ENCODE assay signal across 8 mouse cellular contexts in genomic region chr7:25282731-25283211, GRCm38 (mm10). TPM values are rescaled to one million over a fixed set of nuclear protein-coding genes. Genes with fewer than 3 reads are reported as not detected.
DNase-seq lines count a peak whose midpoint lies in the region; ATAC-seq and TF ChIP-seq lines count a peak whose summit lies in the region.

No protein-coding gene starts in this region.

- H3K4me3 ChIP-seq in bone marrow macrophage, adult 2 months (ENCODE audit: insufficient read depth, low read length), result peak overlapping the region; percentile 85
- H3K4me3 ChIP-seq in forebrain, postnatal 0 days (ENCODE audit: low read depth, low read length), result peak overlapping the region; percentile 77
- peak overlapping the region; percentile 82 for H3K4me3 ChIP-seq in lung, embryonic 16.5 days (ENCODE audit: low read length)
- peak overlapping the region; percentile 86 for H3K4me3 ChIP-seq in stomach, embryonic 14.5 days (ENCODE audit: low read depth, low read length)

- peak; percentile 38 to 42 for DNase-seq in left cerebral cortex, postnatal 25 days (ENCODE audit: low spot score in 2 of 2)
- no peak for DNase-seq in left cerebral cortex, adult 18-20 months (ENCODE audit: low spot score in 2 of 2)
- peak; percentile 69 for DNase-seq in forebrain, postnatal 0 days
- DNase-seq in kidney, adult 18-20 months, result peak; percentile 61
- no peak for DNase-seq in ovary, adult 18-20 months (ENCODE audit: low spot score)

- H3K4me1 ChIP-seq in bone marrow macrophage, adult 2 months (ENCODE audit: control insufficient read depth, insufficient read depth, low read length), result peaks cover 23% of the 10 kb centered on the region
- H3K4me1 ChIP-seq in forebrain, postnatal 0 days (ENCODE audit: insufficient read depth), result peaks cover 35% of the 10 kb centered on the region
- H3K4me1 ChIP-seq in lung, embryonic 16.5 days (replicated peaks; ENCODE audit: control insufficient read depth, insufficient read depth, low read length), result peaks cover 40% of the 10 kb centered on the region
- peaks cover 43% of the 10 kb centered on the region for H3K4me1 ChIP-seq in stomach, embryonic 14.5 days (ENCODE audit: control insufficient read depth, insufficient read depth, low read length)

- peaks cover 31% of the 10 kb centered on the region for H3K36me3 ChIP-seq in forebrain, postnatal 0 days (ENCODE audit: insufficient read depth)
- peaks cover 29% of the 10 kb centered on the region for H3K36me3 ChIP-seq in lung, embryonic 16.5 days (ENCODE audit: control insufficient read depth, insufficient read depth, low read length)
- H3K36me3 ChIP-seq in stomach, embryonic 14.5 days (ENCODE audit: control insufficient read depth, insufficient read depth, low read length), result peaks cover 33% of the 10 kb centered on the region

- TF ChIP-seq CTCF in bone marrow macrophage, adult 2 months (IDR thresholded peaks at IDR 0.05; ENCODE audit: low read depth, low read length), result no peak
- 0 out of 2 replicates have a peak, but pooled peaks have one; percentile 18 for TF ChIP-seq CTCF in forebrain, postnatal 0 days (IDR thresholded peaks at IDR 0.05; ENCODE audit: low read depth)

- H3K27me3 ChIP-seq in forebrain, postnatal 0 days (ENCODE audit: insufficient read depth, low read length), result no peaks in the 10 kb centered on the region
- no peaks in the 10 kb centered on the region for H3K27me3 ChIP-seq in lung, embryonic 16.5 days (ENCODE audit: control insufficient read depth, insufficient read depth, low read depth, low read length)
- no peaks in the 10 kb centered on the region for H3K27me3 ChIP-seq in stomach, embryonic 14.5 days (ENCODE audit: control insufficient read depth, insufficient read depth, low read length)

- TF ChIP-seq POLR2A in bone marrow macrophage, adult 2 months (IDR thresholded peaks at IDR 0.05; ENCODE audit: borderline replicate concordance, low read depth, low read length), result no peak

- H3K27ac ChIP-seq in bone marrow macrophage, adult 2 months (ENCODE audit: insufficient read depth, low read depth, low read length), result peak overlapping the region; percentile 74
- peak overlapping the region; percentile 99 for H3K27ac ChIP-seq in forebrain, postnatal 0 days (ENCODE audit: low read depth, low read length)
- H3K27ac ChIP-seq in lung, embryonic 16.5 days (ENCODE audit: low read length), result peak overlapping the region; percentile 98
- peak overlapping the region; percentile 99 for H3K27ac ChIP-seq in stomach, embryonic 14.5 days (ENCODE audit: low read length)

- intact Hi-C loops in left cerebral cortex, postnatal 25 days (cut with DNase I), result loop anchor here (1.0 to 2.0 kb wide), 2 partner anchors 14 to 34 kb away; partner anchors contain the start of gene Pafah1b3

- H3K9ac ChIP-seq in forebrain, postnatal 0 days, result peak overlapping the region; percentile 72
- peak overlapping the region; percentile 82 for H3K9ac ChIP-seq in lung, embryonic 16.5 days (ENCODE audit: low read length)
- peak overlapping the region; percentile 59 for H3K9ac ChIP-seq in stomach, embryonic 14.5 days (replicated peaks; ENCODE audit: low read depth, low read length)

- no peak for ATAC-seq in forebrain, postnatal 0 days
- ATAC-seq in lung, embryonic 16.5 days (ENCODE audit: low read depth), result no peak
- no peak for ATAC-seq in stomach, embryonic 14.5 days (ENCODE audit: insufficient number of reproducible peaks, insufficient read depth, low FRiP score, low read depth)

- H3K4me2 ChIP-seq in forebrain, postnatal 0 days (ENCODE audit: low read depth), result peak overlapping the region; percentile 94
- peak overlapping the region; percentile 92 for H3K4me2 ChIP-seq in lung, embryonic 16.5 days (ENCODE audit: low read depth, low read length)
- peak overlapping the region; percentile 82 for H3K4me2 ChIP-seq in stomach, embryonic 14.5 days (replicated peaks; ENCODE audit: low read depth, low read length)

- no peaks in the 10 kb centered on the region for H3K9me3 ChIP-seq in forebrain, postnatal 0 days (ENCODE audit: low read length)
- no peaks in the 10 kb centered on the region for H3K9me3 ChIP-seq in lung, embryonic 16.5 days (ENCODE audit: control insufficient read depth, low read length)
- no peaks in the 10 kb centered on the region for H3K9me3 ChIP-seq in stomach, embryonic 14.5 days (ENCODE audit: control insufficient read depth, low read depth, low read length)

- WGBS in forebrain, postnatal 0 days, result 2% methylated on average over 29 of the region's 36 CpGs
- under 1% methylated on average over 27 of the region's 36 CpGs for WGBS in lung, embryonic 16.5 days
- WGBS in stomach, embryonic 14.5 days, result under 1% methylated on average over 23 of the region's 36 CpGs

RNA-seq across cellular contexts. Expression of gene Pafah1b3, which starts 15.0 kb away (rescaled TPM):
- total RNA-seq in left cerebral cortex, postnatal 25 days (2021), result 10 to 100 TPM; 26.7 to 28.0 TPM
- total RNA-seq in left cerebral cortex, adult 18-20 months (2021), result 10 to 100 TPM; 35.7 to 36.9 TPM
- 35.5 and 38.0 TPM in 2 replicates for polyA plus RNA-seq in bone marrow macrophage, adult 2 months (2012; ENCODE audit: insufficient read depth, insufficient read length, missing spikeins)
- total RNA-seq in forebrain, postnatal 0 days (2014; rRNA removed), result 407 and 461 TPM in 2 replicates
- 517 and 583 TPM in 2 replicates for polyA plus RNA-seq in forebrain, postnatal 0 days (2015; fragmentation: Nextera tagmentation; extraction: Ambion mirVana)
- polyA plus RNA-seq in lung, embryonic 16.5 days (2015; fragmentation: Nextera tagmentation; extraction: Ambion mirVana), result 170 and 173 TPM in 2 replicates
- polyA plus RNA-seq in stomach, embryonic 14.5 days (2014; fragmentation: Nextera tagmentation; extraction: Ambion mirVana), result 274 and 284 TPM in 2 replicates

RNA-seq across cellular contexts. Expression of gene Cic, which starts 15.3 kb away (rescaled TPM):
- total RNA-seq in left cerebral cortex, postnatal 25 days (2021), result 100 to 1,000 TPM; 211 to 223 TPM
- 100 to 1,000 TPM; 212 to 225 TPM for total RNA-seq in left cerebral cortex, adult 18-20 months (2021)
- polyA plus RNA-seq in bone marrow macrophage, adult 2 months (2012; ENCODE audit: insufficient read depth, insufficient read length, missing spikeins), result 251 and 272 TPM in 2 replicates
- 119 and 121 TPM in 2 replicates for total RNA-seq in forebrain, postnatal 0 days (2014; rRNA removed)
- 25.4 and 31.3 TPM in 2 replicates for polyA plus RNA-seq in forebrain, postnatal 0 days (2015; fragmentation: Nextera tagmentation; extraction: Ambion mirVana)
- 23.5 and 28.9 TPM in 2 replicates for polyA plus RNA-seq in lung, embryonic 16.5 days (2015; fragmentation: Nextera tagmentation; extraction: Ambion mirVana)
- 51.4 and 54.1 TPM in 2 replicates for polyA plus RNA-seq in stomach, embryonic 14.5 days (2014; fragmentation: Nextera tagmentation; extraction: Ambion mirVana)

RNA-seq across cellular contexts. Expression of gene Prr19, which starts 18.4 kb away (rescaled TPM):
- not detected for total RNA-seq in left cerebral cortex, postnatal 25 days (2021)
- total RNA-seq in left cerebral cortex, adult 18-20 months (2021), result not detected
- not detected in 2 replicates for polyA plus RNA-seq in bone marrow macrophage, adult 2 months (2012; ENCODE audit: insufficient read depth, insufficient read length, missing spikeins)
- 2.1 and 2.5 TPM in 2 replicates for total RNA-seq in forebrain, postnatal 0 days (2014; rRNA removed)
- polyA plus RNA-seq in forebrain, postnatal 0 days (2015; fragmentation: Nextera tagmentation; extraction: Ambion mirVana), result 2.6 and 3.5 TPM in 2 replicates
- polyA plus RNA-seq in lung, embryonic 16.5 days (2015; fragmentation: Nextera tagmentation; extraction: Ambion mirVana), result 0.13 TPM in 1 of 2 replicates, not detected in the other
- 0.76 and 1.1 TPM in 2 replicates for polyA plus RNA-seq in stomach, embryonic 14.5 days (2014; fragmentation: Nextera tagmentation; extraction: Ambion mirVana)

RNA-seq across cellular contexts. Expression of gene Tmem145, which starts 23.1 kb away (rescaled TPM):
- total RNA-seq in left cerebral cortex, postnatal 25 days (2021), result 10 to 100 TPM; 47.8 to 55.1 TPM
- total RNA-seq in left cerebral cortex, adult 18-20 months (2021), result 10 to 100 TPM; 45.4 to 46.6 TPM
- polyA plus RNA-seq in bone marrow macrophage, adult 2 months (2012; ENCODE audit: insufficient read depth, insufficient read length, missing spikeins), result not detected in 2 replicates
- total RNA-seq in forebrain, postnatal 0 days (2014; rRNA removed), result 55.9 and 63.2 TPM in 2 replicates
- 46.7 and 68.0 TPM in 2 replicates for polyA plus RNA-seq in forebrain, postnatal 0 days (2015; fragmentation: Nextera tagmentation; extraction: Ambion mirVana)
- 0.14 and 0.49 TPM in 2 replicates for polyA plus RNA-seq in lung, embryonic 16.5 days (2015; fragmentation: Nextera tagmentation; extraction: Ambion mirVana)
- 1.9 and 2.0 TPM in 2 replicates for polyA plus RNA-seq in stomach, embryonic 14.5 days (2014; fragmentation: Nextera tagmentation; extraction: Ambion mirVana)

RNA-seq across cellular contexts. Expression of gene Erf, which starts 32.2 kb away (rescaled TPM):
- total RNA-seq in left cerebral cortex, postnatal 25 days (2021), result 10 to 100 TPM; 65.1 to 75.6 TPM
- 10 to 100 TPM; 60.8 to 65.2 TPM for total RNA-seq in left cerebral cortex, adult 18-20 months (2021)
- polyA plus RNA-seq in bone marrow macrophage, adult 2 months (2012; ENCODE audit: insufficient read depth, insufficient read length, missing spikeins), result 22.7 and 27.8 TPM in 2 replicates
- total RNA-seq in forebrain, postnatal 0 days (2014; rRNA removed), result 11.8 and 16.5 TPM in 2 replicates
- 3.7 and 4.5 TPM in 2 replicates for polyA plus RNA-seq in forebrain, postnatal 0 days (2015; fragmentation: Nextera tagmentation; extraction: Ambion mirVana)
- 10.5 and 13.6 TPM in 2 replicates for polyA plus RNA-seq in lung, embryonic 16.5 days (2015; fragmentation: Nextera tagmentation; extraction: Ambion mirVana)
- polyA plus RNA-seq in stomach, embryonic 14.5 days (2014; fragmentation: Nextera tagmentation; extraction: Ambion mirVana), result 25.8 and 27.7 TPM in 2 replicates

Comparison
In these comparisons a context has a peak if more than half of its experiments do, and no peak if none do; other contexts are left out.
1. DNase-seq: peak in left cerebral cortex, postnatal 25 days (2 of 2), forebrain, postnatal 0 days (single experiment) and kidney, adult 18-20 months (single experiment); none in left cerebral cortex, adult 18-20 months (0 of 2) and ovary, adult 18-20 months (single experiment).
2. Peak in every context shown above with its lines, with median percentiles within 50 percentile points of each other: H3K27ac ChIP-seq, H3K4me3 ChIP-seq, H3K4me2 ChIP-seq and H3K9ac ChIP-seq.